Mouse (Mus musculus) mouse embryonic stem cell (cell line): Measurements from ENCODE around the gene Cdh12.
"Not testable (repeated sequence)": the region's sequence is repeated elsewhere in the genome, so short reads cannot be mapped to it uniquely, and the experiment has no call there.

Source experiments
- in situ Hi-C, 2 experiments: fragments of 300-500 bp; cut with MboI; formaldehyde crosslinking; loops; 1 replicate in 1 of 2; 3 replicates in 1 of 2; pipeline ENCODE4 v1.14.3; 2019 to 2020; ENCODE audit warnings: low sequenced_read_pairs in 2 of 2, low pct_unique_long_range_greater_than_20kb in 1 of 2, mixed read lengths in 1 of 2; ENCODE audit not compliant: unreplicated experiment in 1 of 2

Cdh12 gene

DNA sequence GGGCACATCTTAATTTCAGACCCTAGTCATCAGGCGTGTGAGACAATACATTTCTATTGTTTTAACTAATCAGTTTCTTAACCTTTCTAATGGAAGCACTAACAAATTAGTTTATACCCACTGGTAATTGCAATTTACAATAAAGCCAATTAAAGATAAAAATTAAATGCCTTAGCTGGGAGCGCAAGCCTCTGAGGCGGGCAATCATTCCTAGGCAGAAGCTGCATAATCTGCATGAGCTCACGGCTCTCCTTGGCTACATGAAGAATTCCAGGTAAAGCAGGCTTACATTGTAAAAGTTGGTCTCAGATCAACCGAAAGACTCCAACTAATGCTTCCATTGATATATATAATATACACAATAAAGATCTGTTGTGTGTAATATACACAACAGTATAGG is 773.9 kb downstream of the Cdh12 start:
- in situ Hi-C loops: no loop called here

- in situ Hi-C loops: no loop called here
Measured at GRCm38 (mm10) chr15:21261318-21261717, 812.3 kb downstream of the Cdh12 start.

DNA sequence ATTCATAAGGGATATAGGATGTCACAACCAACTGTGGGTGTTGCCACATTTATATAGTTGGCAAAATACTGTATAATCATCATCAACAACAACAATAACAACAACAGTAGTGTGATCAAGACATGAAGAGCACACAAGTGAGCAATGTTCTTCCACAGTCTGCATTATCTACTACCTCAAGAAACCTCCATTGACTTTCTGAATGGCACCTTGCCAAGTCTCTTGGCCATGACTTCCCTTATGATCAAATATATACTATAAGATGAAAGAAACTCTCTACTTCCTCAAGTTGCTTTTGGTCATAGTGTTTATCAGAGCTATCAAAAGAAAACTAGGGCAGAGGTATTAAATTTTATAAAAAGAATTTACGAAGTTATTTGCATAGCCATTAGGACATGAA is 820.8 kb downstream of the Cdh12 start:
- in situ Hi-C loops: no loop called here

GRCm38 (mm10) chr15:21297051-21297450 is 848.0 kb downstream of the Cdh12 start:
- in situ Hi-C loops: no loop called here

DNA sequence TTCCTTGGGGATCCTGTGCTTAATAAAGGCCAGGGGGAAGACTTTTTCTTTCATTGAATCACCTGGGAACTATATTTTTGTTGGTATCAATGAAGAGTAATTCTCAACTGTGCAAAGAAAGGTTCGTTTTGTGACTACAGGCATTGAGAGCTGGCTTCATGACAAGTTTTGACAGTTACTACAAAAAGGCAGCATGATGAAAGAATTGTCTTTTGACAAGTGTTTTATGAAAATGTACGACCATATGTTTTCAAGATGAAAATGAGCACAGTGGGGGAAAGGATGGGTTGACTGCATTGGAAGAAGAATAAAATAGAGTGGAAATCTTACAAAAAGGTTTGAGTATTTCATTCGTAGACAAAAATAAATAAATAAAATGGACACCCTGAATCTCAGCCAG is 866.4 kb downstream of the Cdh12 start:
- in situ Hi-C loops: no loop called here

GRCm38 (mm10) chr15:21343853-21344252 is 894.8 kb downstream of the Cdh12 start:
- in situ Hi-C loops: no loop called here

GRCm38 (mm10) chr15:21344323-21344722 is 895.3 kb downstream of the Cdh12 start:
- in situ Hi-C loops: no loop called here

- in situ Hi-C loops: no loop called here
Measured at GRCm38 (mm10) chr15:21344749-21345148, 895.7 kb downstream of the Cdh12 start.

GRCm38 (mm10) chr15:21355356-21356101 is 906.5 kb downstream of the Cdh12 start:
- in situ Hi-C loops: no loop called here

- in situ Hi-C loops: no loop called here
Measured at GRCm38 (mm10) chr15:21366366-21366765, 917.3 kb downstream of the Cdh12 start.

DNA sequence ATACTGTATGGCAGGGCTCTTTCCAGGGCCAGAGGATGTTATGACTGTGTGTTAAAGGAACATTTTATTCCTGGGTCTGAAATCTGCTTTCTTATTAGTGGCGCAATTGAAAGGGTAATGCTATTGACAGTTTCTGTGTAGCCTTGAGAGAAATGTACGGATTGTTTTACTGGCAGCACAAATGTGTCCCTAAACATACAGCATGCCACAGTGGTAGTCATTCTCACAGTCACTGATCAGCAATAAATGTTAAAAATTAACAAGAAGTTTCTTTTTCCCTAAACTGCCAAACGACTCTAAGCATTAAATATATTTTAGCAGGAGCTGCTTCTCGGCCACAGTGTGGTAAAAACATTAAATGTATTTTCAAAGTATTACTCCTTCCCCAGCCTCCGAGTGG is 926.4 kb downstream of the Cdh12 start:
- in situ Hi-C loops: no loop called here

GRCm38 (mm10) chr15:21375871-21376270 is 926.8 kb downstream of the Cdh12 start:
- in situ Hi-C loops: no loop called here

GRCm38 (mm10) chr15:21391442-21391841 is 942.4 kb downstream of the Cdh12 start:
- in situ Hi-C loops: not testable (repeated sequence)

- in situ Hi-C loops: no loop called here
Measured at GRCm38 (mm10) chr15:21393080-21393479, 944.0 kb downstream of the Cdh12 start.

DNA sequence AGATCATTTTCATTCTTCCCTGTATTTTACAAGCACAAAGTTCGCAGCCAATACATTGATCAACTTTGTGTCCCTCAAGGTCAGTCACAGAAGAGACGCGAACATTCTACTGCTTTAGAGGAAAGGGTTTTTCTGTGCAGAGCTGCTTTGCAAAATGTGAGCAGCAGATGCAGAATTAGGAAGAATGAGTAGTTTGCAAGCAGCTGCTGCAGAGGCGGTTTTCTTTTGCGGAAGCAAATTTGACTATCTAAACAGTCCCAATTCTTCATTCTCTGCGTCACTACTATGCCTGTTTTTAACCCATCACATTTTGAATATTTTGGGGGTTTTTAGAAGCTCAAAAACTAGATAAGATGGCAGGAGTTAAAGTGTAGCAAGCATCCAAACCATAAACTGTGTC is 956.1 kb downstream of the Cdh12 start:
- in situ Hi-C loops: loop anchor here in 1 of 2 experiments (25.0 kb wide), 1 partner anchor 293 kb away; no protein-coding TSS in a partner anchor

DNA sequence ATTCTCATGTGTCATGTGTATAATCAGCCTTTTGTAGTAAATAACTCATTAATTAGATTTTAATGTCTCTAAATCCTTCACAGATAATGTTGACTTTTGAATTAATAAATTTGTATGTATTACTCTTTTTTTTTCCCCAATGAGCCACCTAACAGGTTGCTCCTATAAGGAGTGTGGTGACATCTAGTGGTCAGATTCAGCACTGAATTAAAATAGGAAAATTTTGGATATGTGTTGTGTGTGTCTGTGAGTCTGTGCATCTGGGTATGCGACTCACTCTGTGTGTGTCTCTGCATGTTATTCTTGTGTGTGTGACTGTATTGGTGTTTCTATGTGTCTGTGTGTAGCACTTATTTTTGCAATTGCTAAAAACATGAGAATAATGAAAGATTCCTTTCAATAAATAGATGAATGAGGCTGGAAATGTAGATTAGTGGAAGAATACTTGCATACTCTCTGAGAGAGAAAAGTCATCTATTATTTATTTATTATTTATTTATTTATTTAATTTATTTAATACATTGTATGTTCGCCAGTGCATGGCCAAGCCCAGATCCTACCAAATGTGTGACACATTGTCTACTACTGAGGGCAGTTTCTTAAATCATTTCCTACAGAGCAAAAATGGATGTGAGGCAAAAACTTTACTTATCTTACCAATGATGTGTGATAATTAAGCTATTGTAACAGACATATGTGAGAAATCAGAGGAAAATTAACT is 958.4 kb downstream of the Cdh12 start:
- in situ Hi-C loops: loop anchor here in 1 of 2 experiments (25.0 kb wide), 1 partner anchor 295 kb away; no protein-coding TSS in a partner anchor

DNA sequence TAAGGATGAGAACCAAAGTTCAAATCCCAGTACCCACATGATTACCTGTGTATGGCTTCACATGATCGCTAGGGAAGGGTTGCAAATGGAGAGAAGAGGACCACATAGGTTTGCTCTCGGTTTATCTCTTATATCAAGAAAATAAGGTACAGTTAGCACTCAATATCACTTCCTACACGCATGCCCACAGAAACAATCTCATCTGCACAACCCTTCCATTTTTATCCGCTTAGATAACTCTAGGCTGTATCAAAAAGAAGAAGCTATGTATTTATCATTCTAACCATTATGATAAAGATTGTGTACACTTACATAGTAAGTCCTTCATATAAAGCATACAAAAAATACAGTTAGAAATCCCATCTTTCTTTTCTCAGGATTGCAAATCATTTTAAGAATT is 988.3 kb downstream of the Cdh12 start:
- in situ Hi-C loops: no loop called here

- in situ Hi-C loops: no loop called here
Measured at GRCm38 (mm10) chr15:21437924-21438323, 988.9 kb downstream of the Cdh12 start.

GRCm38 (mm10) chr15:21458098-21458497 is 1009.0 kb downstream of the Cdh12 start:
- in situ Hi-C loops: no loop called here

GRCm38 (mm10) chr15:21519355-21519869 is 1070.3 kb downstream of the Cdh12 start:
- in situ Hi-C loops: no loop called here
